Comparison of ENCODE assay signal across 8 mouse cellular contexts in genomic region chr8:85072364-85072929, GRCm38 (mm10). TPM values are rescaled to one million over a fixed set of nuclear protein-coding genes. Genes with fewer than 3 reads are reported as not detected.
DNase-seq lines count a peak whose midpoint lies in the region; ATAC-seq lines count a peak whose summit lies in the region.

No protein-coding gene starts in this region.

- ATAC-seq in lung, embryonic 16.5 days (ENCODE audit: low read depth) = 0 out of 2 replicates have a peak, but pooled peaks have one; percentile 18
- ATAC-seq in embryonic facial prominence, embryonic 12.5 days (ENCODE audit: insufficient number of reproducible peaks, insufficient read depth, low FRiP score, low TSS enrichment) = no peak; the same call in 1 of the 2 replicates
- ATAC-seq in intestine, embryonic 15.5 days = 0 out of 2 replicates have a peak, but pooled peaks have one; percentile 17
- peak; percentile 20; the same call in 1 of the 2 replicates for ATAC-seq in neural tube, embryonic 14.5 days (ENCODE audit: low read depth)

- no peak for DNase-seq in lung, postnatal 4 days
- DNase-seq in embryo, embryonic 10 days (ENCODE audit: low spot score) = no peak
- DNase-seq in spleen, postnatal 10 days (ENCODE audit: low spot score in 2 of 2) = no peak
- no peak for DNase-seq in right cerebral cortex, postnatal 4 days

- peak overlapping the region; percentile 98 for H3K27ac ChIP-seq in lung, embryonic 16.5 days (ENCODE audit: low read length)
- peak overlapping the region; percentile 96 for H3K27ac ChIP-seq in embryonic facial prominence, embryonic 12.5 days
- H3K27ac ChIP-seq in intestine, embryonic 15.5 days = peak overlapping the region; percentile 97; the same call in 1 of the 2 replicates
- peak overlapping the region; percentile 88; the same call in 1 of the 2 replicates for H3K27ac ChIP-seq in neural tube, embryonic 14.5 days (ENCODE audit: low read depth, low read length)

- H3K9me3 ChIP-seq in lung, embryonic 16.5 days (ENCODE audit: control insufficient read depth, low read length) = no peaks in the 10 kb centered on the region
- H3K9me3 ChIP-seq in embryonic facial prominence, embryonic 12.5 days = no peaks in the 10 kb centered on the region
- no peaks in the 10 kb centered on the region for H3K9me3 ChIP-seq in intestine, embryonic 15.5 days
- no peaks in the 10 kb centered on the region for H3K9me3 ChIP-seq in neural tube, embryonic 14.5 days (ENCODE audit: control insufficient read depth, low read length)

- H3K4me1 ChIP-seq in lung, embryonic 16.5 days (replicated peaks; ENCODE audit: control insufficient read depth, insufficient read depth, low read length) = peaks cover 12% of the 10 kb centered on the region
- no peaks in the 10 kb centered on the region for H3K4me1 ChIP-seq in embryonic facial prominence, embryonic 12.5 days
- peaks cover 9% of the 10 kb centered on the region; the same call in 1 of the 2 replicates for H3K4me1 ChIP-seq in intestine, embryonic 15.5 days (replicated peaks)
- peaks cover 11% of the 10 kb centered on the region; the same call in 1 of the 2 replicates for H3K4me1 ChIP-seq in neural tube, embryonic 14.5 days (ENCODE audit: control insufficient read depth, insufficient read depth, low read length)

- H3K4me3 ChIP-seq in lung, embryonic 16.5 days (ENCODE audit: low read length) = peak overlapping the region; percentile 99
- H3K4me3 ChIP-seq in embryonic facial prominence, embryonic 12.5 days = peak overlapping the region; percentile 91
- peak overlapping the region; percentile 97 for H3K4me3 ChIP-seq in intestine, embryonic 15.5 days (replicated peaks)
- peak overlapping the region; percentile 94 for H3K4me3 ChIP-seq in neural tube, embryonic 14.5 days (ENCODE audit: low read depth, low read length)

- peak overlapping the region; percentile 82 for H3K4me2 ChIP-seq in lung, embryonic 16.5 days (ENCODE audit: low read depth, low read length)
- H3K4me2 ChIP-seq in embryonic facial prominence, embryonic 12.5 days (replicated peaks) = peak overlapping the region; percentile 68
- peak overlapping the region; percentile 73 for H3K4me2 ChIP-seq in intestine, embryonic 15.5 days (replicated peaks)
- H3K4me2 ChIP-seq in neural tube, embryonic 14.5 days (ENCODE audit: low read depth, low read length) = peak overlapping the region; percentile 59

- H3K9ac ChIP-seq in lung, embryonic 16.5 days (ENCODE audit: low read length) = peak overlapping the region; percentile 95
- H3K9ac ChIP-seq in embryonic facial prominence, embryonic 12.5 days = peak overlapping the region; percentile 83
- peak overlapping the region; percentile 90 for H3K9ac ChIP-seq in intestine, embryonic 15.5 days
- peak overlapping the region; percentile 65; the same call in 1 of the 2 replicates for H3K9ac ChIP-seq in neural tube, embryonic 14.5 days (replicated peaks; ENCODE audit: low read depth, low read length)

- H3K27me3 ChIP-seq in lung, embryonic 16.5 days (ENCODE audit: control insufficient read depth, insufficient read depth, low read depth, low read length) = no peaks in the 10 kb centered on the region
- H3K27me3 ChIP-seq in embryonic facial prominence, embryonic 12.5 days = no peaks in the 10 kb centered on the region
- H3K27me3 ChIP-seq in intestine, embryonic 15.5 days (replicated peaks) = no peaks in the 10 kb centered on the region
- no peaks in the 10 kb centered on the region for H3K27me3 ChIP-seq in neural tube, embryonic 14.5 days (ENCODE audit: control insufficient read depth, insufficient read depth, low read length)

- WGBS in lung, embryonic 16.5 days = 37% methylated on average over 9 of the region's 9 CpGs
- WGBS in embryonic facial prominence, embryonic 12.5 days = 44% methylated on average over 9 of the region's 9 CpGs
- WGBS in intestine, embryonic 15.5 days = 37% methylated on average over 9 of the region's 9 CpGs
- WGBS in neural tube, embryonic 14.5 days = 37% methylated on average over 9 of the region's 9 CpGs

- peaks cover 22% of the 10 kb centered on the region for H3K36me3 ChIP-seq in lung, embryonic 16.5 days (ENCODE audit: control insufficient read depth, insufficient read depth, low read length)
- peaks cover 35% of the 10 kb centered on the region for H3K36me3 ChIP-seq in embryonic facial prominence, embryonic 12.5 days
- H3K36me3 ChIP-seq in intestine, embryonic 15.5 days = peaks cover 17% of the 10 kb centered on the region
- H3K36me3 ChIP-seq in neural tube, embryonic 14.5 days (ENCODE audit: control insufficient read depth, insufficient read depth, low read length) = peaks cover 25% of the 10 kb centered on the region

RNA-seq across cellular contexts. Expression of gene Dhps, which starts 0.9 kb away (rescaled TPM):
- polyA plus RNA-seq in lung, embryonic 16.5 days (2015; fragmentation: Nextera tagmentation; extraction: Ambion mirVana) = 51.9 and 53.9 TPM in 2 replicates
- polyA plus RNA-seq in embryonic facial prominence, embryonic 12.5 days (2016; fragmentation: Nextera tagmentation; extraction: Ambion mirVana) = 66.8 and 67.9 TPM in 2 replicates
- polyA plus RNA-seq in intestine, embryonic 15.5 days (2015; fragmentation: Nextera tagmentation; extraction: Ambion mirVana) = 56.6 and 57.5 TPM in 2 replicates
- polyA plus RNA-seq in neural tube, embryonic 14.5 days (2014; fragmentation: Nextera tagmentation; extraction: Ambion mirVana) = 115 and 123 TPM in 2 replicates

RNA-seq across cellular contexts. Expression of gene Gm5741, which starts 4.7 kb away (rescaled TPM):
- not detected in 2 replicates for polyA plus RNA-seq in lung, embryonic 16.5 days (2015; fragmentation: Nextera tagmentation; extraction: Ambion mirVana)
- 0.90 TPM in 1 of 2 replicates, not detected in the other for polyA plus RNA-seq in embryonic facial prominence, embryonic 12.5 days (2016; fragmentation: Nextera tagmentation; extraction: Ambion mirVana)
- polyA plus RNA-seq in intestine, embryonic 15.5 days (2015; fragmentation: Nextera tagmentation; extraction: Ambion mirVana) = not detected in 2 replicates
- polyA plus RNA-seq in neural tube, embryonic 14.5 days (2014; fragmentation: Nextera tagmentation; extraction: Ambion mirVana) = 1.4 TPM in 1 of 2 replicates, not detected in the other

RNA-seq across cellular contexts. Expression of gene Wdr83os, which starts 8.1 kb away (rescaled TPM):
- 134 and 137 TPM in 2 replicates for polyA plus RNA-seq in lung, embryonic 16.5 days (2015; fragmentation: Nextera tagmentation; extraction: Ambion mirVana)
- polyA plus RNA-seq in embryonic facial prominence, embryonic 12.5 days (2016; fragmentation: Nextera tagmentation; extraction: Ambion mirVana) = 118 and 128 TPM in 2 replicates
- polyA plus RNA-seq in intestine, embryonic 15.5 days (2015; fragmentation: Nextera tagmentation; extraction: Ambion mirVana) = 133 and 151 TPM in 2 replicates
- polyA plus RNA-seq in neural tube, embryonic 14.5 days (2014; fragmentation: Nextera tagmentation; extraction: Ambion mirVana) = 120 and 134 TPM in 2 replicates

RNA-seq across cellular contexts. Expression of gene Wdr83, which starts 8.7 kb away (rescaled TPM):
- 45.4 and 45.8 TPM in 2 replicates for polyA plus RNA-seq in lung, embryonic 16.5 days (2015; fragmentation: Nextera tagmentation; extraction: Ambion mirVana)
- polyA plus RNA-seq in embryonic facial prominence, embryonic 12.5 days (2016; fragmentation: Nextera tagmentation; extraction: Ambion mirVana) = 48.9 and 49.1 TPM in 2 replicates
- 35.7 and 42.9 TPM in 2 replicates for polyA plus RNA-seq in intestine, embryonic 15.5 days (2015; fragmentation: Nextera tagmentation; extraction: Ambion mirVana)
- polyA plus RNA-seq in neural tube, embryonic 14.5 days (2014; fragmentation: Nextera tagmentation; extraction: Ambion mirVana) = 47.2 and 47.9 TPM in 2 replicates

RNA-seq across cellular contexts. Expression of gene Man2b1, which starts 10.6 kb away (rescaled TPM):
- polyA plus RNA-seq in lung, embryonic 16.5 days (2015; fragmentation: Nextera tagmentation; extraction: Ambion mirVana) = 44.6 and 48.7 TPM in 2 replicates
- 25.9 and 27.6 TPM in 2 replicates for polyA plus RNA-seq in embryonic facial prominence, embryonic 12.5 days (2016; fragmentation: Nextera tagmentation; extraction: Ambion mirVana)
- polyA plus RNA-seq in intestine, embryonic 15.5 days (2015; fragmentation: Nextera tagmentation; extraction: Ambion mirVana) = 55.4 and 55.7 TPM in 2 replicates
- 15.4 and 20.9 TPM in 2 replicates for polyA plus RNA-seq in neural tube, embryonic 14.5 days (2014; fragmentation: Nextera tagmentation; extraction: Ambion mirVana)
